Mouse (Mus musculus) duodenum, adult 2 months (tissue): Measurements from ENCODE around the gene Fhl2. TPM values are rescaled to one million over a fixed set of nuclear protein-coding genes. Genes with fewer than 3 reads are reported as not detected.

Experiments used
- polyA plus RNA-seq: library from polyadenylated mRNA; depleted of rRNA; stranded (reverse); fragments of >200 nt; gene quantifications from 2 replicates; pipeline ENCODE4 v1.2.3, GENCODE M21; 2012; ENCODE audit warnings: low replicate concordance; rRNA removed

The Fhl2 gene
- 28.9 and 32.5 TPM in 2 replicates for polyA plus RNA-seq

DNA sequence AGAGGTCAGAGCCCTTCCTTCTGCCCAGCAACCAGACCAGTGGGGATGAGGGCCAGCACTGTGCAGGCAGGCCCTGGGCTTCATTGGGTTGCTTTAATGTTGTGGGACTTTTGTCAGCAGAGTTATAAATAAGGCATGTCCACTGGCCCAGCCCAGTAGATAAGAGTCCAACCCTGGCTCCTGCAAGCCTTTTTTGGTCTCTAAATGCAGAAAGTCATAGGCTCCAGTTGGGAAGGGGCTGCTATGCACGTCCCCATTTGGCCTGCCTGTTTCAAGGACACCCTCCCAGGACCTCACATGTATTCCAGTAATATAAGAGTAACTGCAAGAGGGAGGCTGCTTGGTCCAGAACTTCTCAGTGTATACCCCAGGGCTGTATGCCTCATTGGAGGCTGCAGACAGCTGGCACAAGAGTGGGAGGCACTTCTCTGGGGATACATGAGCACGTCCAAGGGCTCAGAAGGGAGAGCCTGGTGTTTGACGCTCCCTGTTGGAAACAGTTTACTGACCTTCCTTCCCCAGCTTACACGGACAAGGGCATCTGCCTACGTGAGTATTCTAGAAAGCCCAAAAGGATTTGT lies at the start of gene Fhl2:
Gene Fhl2, minus strand, starts transcription at position 324 of the 581 bp plus-strand sequence.

DNA sequence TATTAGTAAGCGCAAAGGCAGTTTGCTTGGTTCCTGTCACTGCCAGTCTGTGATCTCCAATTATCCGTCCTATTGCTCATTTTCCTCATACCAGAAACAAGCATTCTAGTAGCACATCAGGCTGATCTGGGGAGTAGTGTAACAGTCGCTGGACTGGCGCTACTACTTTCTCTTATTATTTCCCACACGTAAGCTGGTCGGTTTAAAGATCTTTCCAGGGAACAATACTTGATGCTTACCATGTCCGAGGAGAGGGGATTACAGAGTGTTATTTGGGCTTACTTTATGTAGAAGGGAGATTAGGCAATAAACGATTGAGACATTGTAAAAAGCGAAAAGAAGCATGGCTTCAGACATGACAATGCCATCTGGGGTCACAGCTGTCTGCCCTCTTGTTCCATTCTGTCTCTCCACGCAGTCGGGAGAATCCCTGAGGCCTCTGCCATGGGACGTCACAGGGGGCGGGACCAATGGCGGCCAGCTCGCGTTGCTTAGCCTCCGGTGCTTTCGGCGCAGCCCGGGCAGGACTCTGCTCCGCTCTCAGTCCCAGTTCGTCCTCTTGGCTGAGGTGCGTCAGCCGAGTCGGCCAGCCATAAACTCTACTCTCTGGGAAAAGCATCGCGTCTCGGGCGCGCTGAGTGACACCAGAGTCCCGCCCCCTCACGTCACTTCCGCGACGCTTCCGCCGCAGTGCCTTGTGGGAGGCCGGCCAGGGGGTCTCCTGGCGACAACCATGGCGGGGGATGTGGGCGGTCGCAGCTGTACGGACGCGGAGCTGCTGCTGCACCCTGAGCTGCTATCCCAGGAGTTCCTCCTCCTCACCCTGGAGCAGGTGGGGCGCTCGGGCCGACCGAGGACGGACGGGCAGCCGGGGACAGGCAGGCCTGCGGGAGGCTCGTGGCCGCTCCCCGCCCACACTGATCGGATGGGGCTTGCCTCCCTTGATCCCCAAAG lies 98.5 kb downstream of the Fhl2 start, which contains the start of the genes Tgfbrap1 and AI597479:
Gene Tgfbrap1, minus strand, starts transcription at position 607 of the 954 bp plus-strand sequence.
Gene AI597479, plus strand, starts transcription at position 680 of the 954 bp plus-strand sequence.

Other genes starting within 250 kb of the Fhl2 start
- 0.49 and 0.69 TPM in 2 replicates for gene Gpr45, start 244.1 kb downstream of the Fhl2 start, polyA plus RNA-seq
- gene Tgfbrap1, start 98.3 kb downstream of the Fhl2 start, polyA plus RNA-seq, result 5.6 and 9.1 TPM in 2 replicates
- 0.53 and 0.74 TPM in 2 replicates for gene AI597479, start 98.3 kb downstream of the Fhl2 start, polyA plus RNA-seq
- 33.0 and 38.0 TPM in 2 replicates for gene Nck2, start 247.6 kb upstream of the Fhl2 start, polyA plus RNA-seq